Mouse (Mus musculus) CD4-positive, CD25-positive, alpha-beta regulatory T cell, adult 2 months (primary cell): ENCODE data around the gene AC109138.7.

Source experiments
- DNase-seq: peaks from one replicate; pipeline ENCODE4 v3.0.0-alpha.2; 2012; ENCODE audit warnings: low read depth, low spot score

Gene AC109138.7

DNA sequence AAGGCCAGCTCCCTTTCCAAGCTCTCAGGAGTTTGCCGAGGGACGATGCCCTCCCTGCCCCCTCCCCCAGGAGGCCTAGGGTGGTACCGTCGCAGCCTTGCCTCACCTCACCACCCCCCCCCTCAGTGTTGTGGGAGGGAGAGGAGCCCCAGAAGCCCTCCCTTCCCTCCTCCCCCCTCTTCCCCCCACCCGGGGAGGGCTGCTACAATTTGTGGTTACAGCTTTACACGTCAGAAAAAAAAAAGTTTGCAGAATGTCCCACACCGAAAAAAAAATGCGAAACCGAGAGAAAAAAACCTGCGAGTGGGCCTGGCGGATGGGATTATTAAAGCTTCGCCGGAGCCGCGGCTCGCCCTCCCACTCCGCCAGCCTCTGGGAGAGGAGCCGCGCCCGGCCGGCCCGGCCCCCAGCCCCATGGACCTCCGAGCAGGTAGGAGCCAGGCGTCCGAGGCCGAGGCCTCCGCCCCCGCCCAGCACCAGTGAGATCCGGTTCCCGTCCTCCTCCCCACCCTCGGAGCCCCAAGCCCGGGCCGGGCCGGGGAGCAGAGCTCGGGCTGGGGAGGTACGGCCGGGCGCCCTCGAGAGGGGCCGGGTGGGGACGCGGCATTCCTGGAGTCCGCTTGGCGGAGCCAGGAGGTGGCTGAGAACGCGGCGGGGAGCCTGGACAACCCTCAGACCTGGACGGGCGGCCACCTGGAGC lies at the start of gene AC109138.7, which contains the start of gene Clcf1:
AC109138.7 (plus strand) TSS at position 287 of the 700 bp plus-strand sequence.
Clcf1 (plus strand) TSS at position 168 of the 700 bp plus-strand sequence.
- peak; percentile 92 for DNase-seq

DNA sequence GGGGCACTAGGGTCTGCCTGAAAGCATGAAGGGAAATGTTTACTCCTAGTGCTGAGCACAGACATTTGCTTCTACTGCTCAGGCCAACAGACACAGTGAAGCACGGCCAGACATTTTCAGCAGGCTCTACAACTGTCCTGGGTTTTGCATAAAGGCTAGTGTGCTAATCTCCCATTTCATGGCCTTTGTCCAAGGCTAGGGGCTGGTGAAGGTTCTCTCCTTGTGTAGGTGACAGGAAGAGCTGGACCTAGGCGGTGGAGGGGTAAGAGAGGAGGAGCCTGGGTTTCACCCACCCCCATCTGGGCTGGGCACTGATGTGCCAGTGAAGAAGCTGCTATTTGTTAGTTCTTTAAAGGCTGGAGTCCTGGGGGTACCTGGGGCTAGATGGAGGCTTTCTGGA lies 49.4 kb upstream of the AC109138.7 start:
- DNase-seq = no peak

DNA sequence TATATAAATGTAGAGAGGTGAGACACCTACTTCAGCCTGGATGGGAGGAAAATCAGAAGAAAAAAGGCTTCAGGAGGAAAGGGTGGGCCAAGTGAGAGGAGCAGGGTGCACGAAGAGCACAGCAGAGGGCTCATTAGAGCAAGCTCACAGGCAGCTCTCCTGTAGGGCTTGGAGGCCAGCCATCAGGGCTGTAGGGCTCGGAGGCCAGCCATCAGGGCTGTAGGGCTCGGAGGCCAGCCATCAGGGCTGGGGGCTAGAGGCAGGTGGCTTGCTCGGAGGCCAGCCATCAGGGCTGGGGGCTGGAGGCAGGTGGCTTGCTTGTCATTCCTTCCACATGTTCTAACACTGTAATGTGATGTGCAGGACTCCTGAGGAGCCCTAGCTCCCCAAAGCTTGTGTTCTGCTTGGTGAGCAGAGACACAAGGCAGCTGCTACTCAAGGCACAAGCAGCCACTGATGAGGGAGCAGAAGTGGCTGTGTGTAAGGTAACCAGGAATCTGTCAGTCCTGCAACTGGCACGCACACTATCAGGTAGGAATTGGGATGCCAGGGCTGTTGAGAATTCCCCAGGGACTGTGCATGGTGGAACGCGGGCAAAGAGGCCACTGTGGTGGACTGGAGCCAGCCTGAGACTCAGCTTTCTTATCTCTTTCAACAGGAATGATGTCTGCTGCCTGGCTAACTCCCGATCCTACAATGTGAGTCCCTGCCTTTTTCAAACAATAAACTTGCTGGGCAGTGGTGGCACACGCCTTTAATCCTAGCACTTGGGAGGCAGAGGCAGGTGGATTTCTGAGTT lies 47.3 kb upstream of the AC109138.7 start:
- no peak for DNase-seq

DNA sequence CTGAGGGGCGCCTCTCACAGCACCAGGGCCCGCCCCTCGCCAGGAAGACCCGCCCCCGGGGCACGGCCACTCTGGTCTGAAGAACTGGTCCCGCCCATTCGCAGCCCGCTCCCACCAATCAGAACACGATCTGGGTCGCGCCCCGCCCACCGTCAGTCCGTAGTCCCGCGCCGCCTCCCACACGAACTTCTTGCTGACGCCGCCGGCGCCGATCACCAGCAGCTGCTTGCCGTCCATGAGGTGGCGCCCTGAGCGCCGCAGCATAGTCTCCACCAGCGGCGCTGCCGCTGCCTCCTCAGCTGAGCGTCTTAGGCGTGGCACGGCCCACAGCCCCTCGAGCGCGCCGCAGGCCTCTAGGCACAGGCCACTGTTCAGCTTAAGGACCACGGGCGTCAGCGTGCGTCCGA lies 44.8 kb upstream of the AC109138.7 start:
- peak; percentile 99 for DNase-seq

DNA sequence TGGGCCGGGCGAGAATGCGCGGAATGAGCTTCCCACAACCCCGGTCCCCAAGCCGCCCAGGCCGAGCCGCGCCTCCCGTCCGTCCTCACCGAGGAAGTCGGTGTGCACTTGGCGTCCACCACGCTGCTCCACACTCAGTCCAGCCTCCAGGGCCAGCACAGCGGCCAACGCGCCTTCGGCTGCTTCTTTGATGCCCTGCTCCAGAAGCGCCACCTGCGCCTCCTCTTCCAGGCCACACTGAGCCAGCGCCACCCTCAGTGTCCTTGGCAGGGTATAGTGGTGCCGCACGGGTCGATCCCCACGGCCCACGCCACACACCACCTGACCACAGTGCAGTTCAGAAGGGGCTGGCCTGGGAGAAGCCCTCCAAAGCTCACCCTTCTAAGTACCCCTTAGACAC lies 44.3 kb upstream of the AC109138.7 start:
- DNase-seq = no peak

DNA sequence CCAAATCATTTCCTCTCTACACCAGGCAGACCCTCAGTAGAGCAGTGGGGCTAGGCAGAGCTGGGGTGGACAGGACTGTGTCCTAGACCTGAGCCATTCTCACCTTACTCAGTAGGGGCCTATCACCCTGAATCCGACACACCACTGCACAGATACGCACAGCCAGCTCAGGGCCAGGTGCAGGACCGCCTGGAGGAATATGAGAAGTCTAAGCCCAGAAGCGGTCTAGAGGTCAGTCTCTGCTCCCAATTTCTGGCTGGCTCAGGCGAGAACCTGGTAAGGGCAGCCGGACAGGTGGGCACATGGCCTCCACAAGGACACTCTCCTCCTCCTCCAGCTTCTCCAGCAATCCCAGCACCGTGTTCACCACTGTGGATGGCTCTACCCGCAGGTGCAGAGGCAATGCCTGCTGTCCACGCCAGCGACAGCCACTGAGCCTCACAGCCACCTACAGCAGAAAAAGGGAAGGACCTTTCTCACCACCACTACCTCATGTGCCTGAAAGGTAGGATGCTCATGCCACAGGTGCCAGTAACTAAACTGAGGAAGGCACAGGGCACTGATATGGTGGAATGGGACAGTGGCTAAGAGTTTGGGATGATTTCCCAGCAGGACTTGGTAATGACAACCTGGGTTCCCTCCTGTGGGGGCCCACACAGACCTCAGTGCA lies 43.3 kb upstream of the AC109138.7 start:
- no peak for DNase-seq

DNA sequence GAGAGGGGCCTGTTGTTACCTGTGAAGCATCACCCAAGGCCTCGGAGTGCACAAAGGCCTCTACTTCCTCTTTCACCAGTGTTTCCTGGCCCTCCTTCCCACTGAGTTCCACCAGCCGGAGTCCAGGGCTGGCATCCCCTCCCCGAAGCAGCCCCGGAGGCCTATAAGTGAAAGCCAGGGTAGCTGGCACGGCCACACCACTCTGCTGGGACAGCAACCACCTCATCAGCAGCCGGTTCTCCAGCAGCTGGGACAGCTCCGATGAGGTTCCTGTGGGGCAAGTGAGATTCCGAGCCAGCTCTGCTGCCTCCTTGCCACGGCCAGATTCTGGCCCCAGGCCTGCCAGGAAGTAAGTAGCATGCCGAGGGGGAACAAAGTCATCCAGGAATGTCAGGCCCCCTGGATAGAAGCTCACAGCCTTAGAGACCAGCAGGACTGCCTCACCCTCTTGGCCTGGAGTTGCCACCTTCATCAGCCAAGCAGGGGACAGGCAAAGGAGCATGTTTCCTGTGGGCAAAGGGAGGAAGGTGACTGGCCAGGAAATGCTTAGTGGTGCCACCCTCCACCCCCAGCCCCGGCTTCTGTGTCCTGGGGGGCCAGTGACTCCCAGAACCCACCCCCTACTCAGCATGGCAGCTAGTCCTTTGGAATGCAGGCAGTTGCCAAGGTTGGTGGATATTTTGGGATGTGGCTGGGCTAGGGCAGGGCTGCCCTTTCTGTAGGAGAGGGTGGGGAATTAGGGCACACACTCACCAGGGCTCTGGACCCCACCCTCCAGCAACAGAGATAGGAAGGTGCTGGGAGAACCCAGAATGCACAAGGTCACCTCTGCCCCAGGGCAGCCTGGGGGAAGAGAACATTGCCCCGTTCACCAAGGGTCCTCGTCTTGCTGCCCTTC lies 42.5 kb upstream of the AC109138.7 start:
- no peak for DNase-seq

DNA sequence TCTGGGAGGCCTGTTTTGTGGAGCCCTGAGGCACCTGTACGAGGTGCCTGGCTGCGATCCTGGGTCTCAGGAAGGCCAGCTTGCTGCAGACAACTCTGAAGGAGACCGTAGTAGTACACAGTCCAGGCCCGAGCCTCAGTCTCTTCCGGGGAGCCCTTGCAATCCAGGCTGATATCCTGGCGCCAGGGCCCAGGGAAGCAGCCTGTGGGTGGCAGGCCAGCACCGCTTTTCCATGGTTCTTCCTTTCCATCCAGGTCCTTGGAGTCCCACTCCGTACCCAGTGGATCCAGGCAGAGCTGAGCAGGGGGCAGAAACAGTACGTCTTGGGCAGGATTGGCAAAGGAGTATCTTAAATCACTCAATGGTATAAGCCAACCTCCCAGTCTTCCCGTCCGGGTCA lies 41.2 kb upstream of the AC109138.7 start:
- DNase-seq = no peak

DNA sequence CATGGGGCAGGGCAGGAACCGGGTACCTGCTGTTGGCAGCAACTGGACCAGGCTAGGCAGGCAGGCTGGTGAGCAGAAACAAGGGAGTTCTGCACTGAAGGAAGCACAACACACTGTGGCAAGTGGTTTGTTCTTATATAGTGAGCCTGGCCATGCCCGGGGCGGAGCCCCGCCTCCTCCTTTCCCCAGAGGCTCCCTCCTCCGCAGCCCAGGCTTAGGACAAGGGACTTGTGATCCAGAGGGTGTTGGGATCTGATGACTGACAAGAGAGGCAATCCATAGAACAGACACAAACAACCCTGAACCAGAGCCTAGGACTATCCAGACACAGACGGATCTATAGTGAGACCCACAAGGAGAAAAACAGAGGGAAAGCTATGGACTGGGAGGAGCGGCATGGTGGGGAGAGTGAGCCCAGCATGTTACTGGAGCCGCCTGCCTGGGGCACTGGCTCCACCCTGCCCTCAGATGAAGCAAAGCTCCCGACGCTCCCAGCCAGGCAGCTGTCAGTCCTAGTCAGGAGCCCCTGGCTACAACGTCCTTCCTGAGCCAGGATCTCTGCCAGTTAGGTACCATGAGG lies 38.7 kb upstream of the AC109138.7 start, which contains the start of gene Carns1:
Carns1 (minus strand) TSS at position 112 of the 580 bp plus-strand sequence.
- no peak for DNase-seq

DNA sequence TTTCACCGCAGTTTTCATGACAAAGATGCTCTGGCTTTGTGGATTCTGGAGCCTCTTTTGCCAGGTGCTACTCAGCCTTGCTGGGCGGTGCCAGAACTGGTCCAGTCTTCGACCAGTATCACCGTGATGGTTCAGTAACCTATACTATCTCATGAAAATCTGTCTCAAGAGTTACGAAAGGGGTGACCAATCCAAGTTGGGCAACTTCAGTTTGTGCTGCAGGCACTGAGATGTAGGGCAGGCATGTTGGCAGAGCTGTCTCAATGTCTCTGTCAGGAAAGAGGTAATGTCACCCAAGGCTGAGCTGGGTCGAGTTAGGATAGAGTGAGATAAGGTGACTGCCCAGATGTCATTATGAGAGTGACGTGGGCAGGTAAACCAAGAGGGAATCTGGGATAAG lies 33.7 kb upstream of the AC109138.7 start:
- no peak for DNase-seq

DNA sequence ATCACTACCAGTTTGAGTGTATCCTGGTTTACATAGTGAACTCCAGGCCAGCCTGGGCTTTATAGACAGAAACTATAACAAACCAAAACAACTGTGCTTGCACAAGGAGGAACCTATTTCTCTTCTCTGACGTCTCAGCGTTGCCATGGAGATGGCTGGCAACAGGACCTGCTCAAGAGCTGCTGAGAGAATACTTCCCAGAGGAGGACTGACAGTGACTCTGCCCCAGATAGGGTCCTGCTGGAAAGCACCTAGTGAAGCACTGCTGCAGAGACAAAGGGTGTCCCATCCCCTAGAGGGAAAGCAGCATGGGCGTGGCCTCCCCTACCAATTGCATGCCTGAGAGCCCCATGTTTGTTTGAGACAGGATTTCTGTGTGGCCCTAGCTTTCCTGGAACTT lies 32.3 kb upstream of the AC109138.7 start:
- DNase-seq = peak; percentile 84

DNA sequence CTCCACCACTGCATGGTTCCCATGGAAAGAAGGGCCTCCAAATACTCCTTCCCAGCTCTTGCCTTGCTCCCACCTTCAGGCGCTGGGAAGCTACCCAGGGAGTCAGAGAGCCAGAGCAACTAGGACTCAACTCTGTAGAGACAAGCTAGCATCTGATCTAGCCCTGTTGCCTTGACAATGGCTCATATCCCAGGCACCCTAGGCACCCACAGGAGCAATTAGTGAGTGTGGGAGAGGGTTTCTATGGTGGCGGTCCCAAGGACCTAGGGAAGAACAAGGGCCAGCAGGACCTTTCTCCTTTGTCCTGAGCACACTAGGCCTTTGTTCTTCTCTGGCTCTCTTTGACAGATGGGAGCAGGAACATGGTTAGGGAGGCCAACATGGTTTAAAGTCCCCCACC lies 30.5 kb upstream of the AC109138.7 start:
- DNase-seq = no peak

DNA sequence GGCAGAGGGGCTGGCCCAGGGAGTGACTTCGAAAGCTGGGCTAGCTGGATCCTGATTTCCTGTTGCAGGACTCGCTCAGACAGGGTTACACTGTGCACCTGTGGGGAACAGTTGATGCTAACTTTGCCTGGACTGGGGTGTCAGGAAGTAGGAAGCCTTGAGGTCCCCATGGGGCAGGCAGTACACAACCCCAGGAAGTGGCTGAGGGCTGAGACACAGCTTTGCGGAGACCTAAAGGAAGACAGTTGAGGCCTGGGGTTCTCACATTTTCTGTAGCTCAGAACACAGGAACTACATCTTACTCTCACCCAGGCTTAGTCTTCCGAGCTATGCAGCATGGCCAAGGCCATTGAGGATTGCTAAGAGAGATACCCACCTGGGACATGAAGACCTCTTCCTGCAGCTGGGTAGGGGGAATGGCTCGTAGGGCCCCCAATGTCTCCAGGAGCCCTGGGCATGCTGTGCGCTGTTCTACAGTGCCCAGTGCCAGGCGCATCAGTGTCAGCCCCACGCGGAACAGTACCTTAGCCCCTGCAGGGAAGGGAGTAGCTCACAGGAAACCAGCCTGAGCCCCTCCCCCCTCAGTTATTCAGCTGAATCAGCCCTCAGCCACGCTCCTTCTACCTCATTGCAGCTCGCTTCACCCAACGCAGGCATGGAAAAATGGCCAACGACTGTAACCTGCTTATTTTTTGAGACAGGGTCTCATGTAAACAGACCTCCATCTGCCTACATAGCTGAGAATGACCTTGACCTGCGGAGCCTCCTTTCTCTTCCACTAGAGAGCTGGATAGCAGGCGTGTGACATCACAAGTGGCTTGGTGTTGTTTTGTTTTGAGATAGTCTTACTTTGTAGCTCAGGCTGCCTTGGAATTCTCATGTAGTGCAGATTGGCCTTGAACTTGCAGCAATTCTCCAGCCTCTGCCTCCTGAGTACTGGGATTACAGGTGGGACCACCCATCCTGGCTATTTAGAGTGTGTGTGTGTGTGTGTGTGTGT lies 28.9 kb upstream of the AC109138.7 start:
- peak; percentile 88 for DNase-seq

DNA sequence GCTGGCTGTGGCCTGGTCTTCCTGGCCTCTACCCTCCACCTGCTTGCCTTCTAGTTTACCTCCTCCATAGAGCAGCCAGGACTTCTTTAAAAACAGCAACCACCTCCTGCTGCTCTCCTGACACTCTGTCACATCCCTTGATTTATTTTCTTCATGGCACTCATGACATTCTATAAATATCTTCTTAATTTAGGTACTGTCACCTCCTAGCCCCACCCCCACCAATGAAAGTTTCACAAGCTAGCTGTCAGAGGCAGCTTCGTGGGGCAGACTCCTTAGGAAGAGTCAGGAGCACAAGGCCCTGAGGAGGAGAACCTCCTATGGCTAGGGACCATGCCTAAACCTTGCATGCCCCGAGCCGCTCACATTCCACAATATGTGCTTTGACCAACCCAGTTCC lies 26.9 kb upstream of the AC109138.7 start:
- DNase-seq = no peak

DNA sequence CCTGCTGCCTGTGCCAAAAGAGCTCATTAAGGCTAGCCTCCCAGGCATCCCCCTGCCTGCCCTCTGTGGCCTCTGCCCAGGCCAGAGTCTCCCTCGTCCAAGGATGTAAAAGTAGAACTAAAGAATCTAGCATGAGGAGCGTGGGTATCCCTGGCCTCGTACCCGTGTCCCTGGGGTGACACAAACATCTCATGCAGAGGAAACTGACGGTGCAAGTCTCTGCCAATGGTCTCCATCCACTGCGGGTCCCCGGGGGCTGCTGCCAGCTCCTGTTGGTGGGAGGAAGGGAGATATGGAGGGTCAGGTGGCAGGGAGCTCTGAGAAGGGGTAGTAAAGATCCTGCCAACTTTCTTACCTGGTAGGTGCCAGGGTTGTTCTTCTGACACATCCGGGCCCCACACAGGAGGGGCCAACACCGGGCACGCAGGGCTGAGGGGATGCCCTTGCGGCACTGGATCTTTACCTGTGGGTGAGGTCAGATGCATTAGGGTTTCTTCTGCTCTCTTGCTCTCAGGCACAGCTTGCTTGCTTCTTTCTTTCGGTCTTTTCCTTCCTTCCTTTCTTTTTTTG lies 25.0 kb upstream of the AC109138.7 start:
- peak; percentile 61 for DNase-seq

DNA sequence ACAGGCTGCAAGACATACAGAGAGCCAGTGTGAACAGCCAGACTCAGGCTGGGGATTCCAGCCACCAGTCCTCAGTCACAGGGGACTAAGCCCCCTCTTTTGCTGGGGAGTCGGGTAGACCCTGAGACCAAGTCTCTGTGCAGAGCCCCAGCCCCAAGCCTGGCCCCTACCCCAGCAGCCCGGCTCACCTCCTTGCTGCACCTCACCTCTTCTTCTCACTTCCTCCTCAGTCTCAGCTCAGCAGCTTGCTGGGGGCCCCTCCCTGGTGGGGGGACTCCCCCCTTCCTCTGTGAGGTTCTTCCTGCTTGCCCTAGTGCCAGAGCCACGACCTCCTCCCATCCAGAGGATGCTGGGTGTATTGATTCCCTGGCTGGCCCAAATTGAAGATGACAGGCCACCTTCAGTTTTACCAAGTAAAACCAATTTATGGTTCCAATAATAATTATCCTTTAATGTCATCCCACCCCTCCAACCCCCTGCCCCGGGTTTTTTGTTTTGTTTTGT lies 23.3 kb upstream of the AC109138.7 start, which contains the start of gene Tbc1d10c:
Tbc1d10c (minus strand) TSS at position 454 of the 504 bp plus-strand sequence.
- peak; percentile 88 for DNase-seq

DNA sequence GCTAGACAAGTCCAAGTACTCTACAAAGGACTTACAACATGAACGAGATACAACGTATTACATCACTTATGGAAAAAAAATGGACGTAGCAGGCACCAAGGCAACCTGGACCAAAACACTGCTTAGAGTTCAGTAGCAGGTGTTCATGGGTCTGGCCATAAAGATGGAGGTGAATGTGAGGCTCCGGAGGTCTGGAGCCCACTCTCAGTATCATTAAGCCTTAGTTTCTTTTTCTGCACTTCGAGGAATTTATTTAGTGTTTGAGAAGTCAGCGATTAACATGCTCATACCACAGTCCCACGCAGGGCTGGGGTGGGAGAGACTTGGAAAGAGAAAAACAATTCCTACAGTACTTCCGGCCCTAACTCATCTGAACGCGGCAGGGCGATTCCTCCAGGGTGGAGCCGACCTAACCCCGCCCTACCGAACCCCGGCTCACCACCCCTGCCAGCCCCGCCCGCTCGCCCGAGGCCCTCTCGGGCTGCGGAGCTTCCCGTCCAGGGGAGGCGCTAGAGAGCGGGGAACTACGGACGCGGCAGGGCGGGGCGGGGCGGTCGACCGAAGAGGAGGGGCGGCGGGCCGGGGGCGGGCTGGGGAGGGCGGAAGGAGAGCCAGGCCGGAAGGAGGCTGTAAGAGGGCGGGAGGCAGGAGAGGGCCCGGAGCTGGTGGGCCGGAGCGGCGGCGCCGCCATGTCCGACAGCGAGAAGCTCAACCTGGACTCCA lies 22.5 kb upstream of the AC109138.7 start, which contains the start of gene Ppp1ca:
Ppp1ca (plus strand) TSS at position 538 of the 723 bp plus-strand sequence.
- peak; percentile 99 for DNase-seq
